17 mouse cellular contexts compared by ENCODE assay signal in the genomic region with DNA sequence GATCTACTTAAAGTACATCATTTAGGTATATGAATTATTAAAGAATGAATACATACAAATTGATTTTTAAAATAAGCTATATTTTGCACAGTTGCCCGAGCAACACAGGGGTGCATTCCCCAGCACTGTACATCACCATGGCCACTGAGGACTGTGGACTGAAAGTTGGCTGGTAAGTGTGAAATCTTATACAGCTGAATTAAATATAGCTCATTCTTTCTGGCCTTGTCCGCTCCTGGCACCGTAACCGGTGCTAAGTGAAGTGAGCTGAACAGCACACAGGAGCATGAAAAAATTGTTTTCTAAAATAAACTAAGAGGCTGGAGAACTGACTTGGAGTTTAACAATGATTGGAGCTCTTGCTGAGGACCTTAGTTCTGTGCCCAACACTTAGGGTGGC.
DNase-seq lines count a peak whose midpoint lies in the region; ATAC-seq and TF ChIP-seq lines count a peak whose summit lies in the region.
"Had no signal": no experiment of that assay in that cellular context is flagged by ENCODE, and none has a peak within 500 bp of the region (broad histone marks: within the 10 kb centered on the region; RNA-seq: fewer than 3 reads in every experiment).

No protein-coding gene starts in this region.

- no peaks in the 10 kb centered on the region for H3K36me3 ChIP-seq in forebrain, postnatal 0 days (ENCODE audit: insufficient read depth)
- no peaks in the 10 kb centered on the region for H3K36me3 ChIP-seq in forebrain, embryonic 16.5 days (ENCODE audit: control insufficient read depth, insufficient read depth)
- H3K36me3 ChIP-seq in hindbrain, embryonic 16.5 days (ENCODE audit: control insufficient read depth, insufficient read depth, low read length) = no peaks in the 10 kb centered on the region
- no peaks in the 10 kb centered on the region for H3K36me3 ChIP-seq in hindbrain, embryonic 13.5 days
- H3K36me3 ChIP-seq: embryonic facial prominence, embryonic 12.5 days; hindbrain, embryonic 12.5 days had no signal

- intact Hi-C loops in gastrocnemius, postnatal 14 days (cut with DNase I; ENCODE audit: low total_unique reads) = no loop called here
- intact Hi-C loops in heart, postnatal 36 days (cut with DNase I) = no loop called here

- H3K27me3 ChIP-seq in forebrain, postnatal 0 days (ENCODE audit: insufficient read depth, low read length) = no peaks in the 10 kb centered on the region
- no peaks in the 10 kb centered on the region for H3K27me3 ChIP-seq in forebrain, embryonic 16.5 days (replicated peaks; ENCODE audit: control insufficient read depth, insufficient read depth, low read length)
- H3K27me3 ChIP-seq in hindbrain, embryonic 16.5 days (replicated peaks; ENCODE audit: control insufficient read depth, insufficient read depth, low read length) = no peaks in the 10 kb centered on the region
- H3K27me3 ChIP-seq in hindbrain, embryonic 13.5 days = no peaks in the 10 kb centered on the region
- H3K27me3 ChIP-seq: embryonic facial prominence, embryonic 12.5 days; hindbrain, embryonic 12.5 days had no signal

- H3K9me3 ChIP-seq in forebrain, postnatal 0 days (ENCODE audit: low read length) = no peaks in the 10 kb centered on the region
- H3K9me3 ChIP-seq in forebrain, embryonic 16.5 days (ENCODE audit: control insufficient read depth, low read length) = no peaks in the 10 kb centered on the region
- no peaks in the 10 kb centered on the region for H3K9me3 ChIP-seq in hindbrain, embryonic 16.5 days (ENCODE audit: control insufficient read depth, low read length)
- no peaks in the 10 kb centered on the region for H3K9me3 ChIP-seq in hindbrain, embryonic 13.5 days
- H3K9me3 ChIP-seq: embryonic facial prominence, embryonic 12.5 days; hindbrain, embryonic 12.5 days had no signal

- 83% methylated on average over 4 of the region's 4 CpGs for WGBS in forebrain, postnatal 0 days
- WGBS in forebrain, embryonic 16.5 days = 92% methylated on average over 4 of the region's 4 CpGs
- WGBS in hindbrain, embryonic 16.5 days = 85% methylated on average over 4 of the region's 4 CpGs
- WGBS in hindbrain, embryonic 13.5 days = 86% methylated on average over 4 of the region's 4 CpGs

- ATAC-seq in forebrain, postnatal 0 days = peak; percentile 78
- no peak for ATAC-seq in forebrain, embryonic 16.5 days
- 0 out of 2 replicates have a peak, but pooled peaks have one; percentile 40 for ATAC-seq in hindbrain, embryonic 16.5 days
- ATAC-seq in hindbrain, embryonic 13.5 days (ENCODE audit: low FRiP score) = no peak
- ATAC-seq: intestine, embryonic 16.5 days had no signal

- no peak overlapping the region for H3K4me3 ChIP-seq in forebrain, postnatal 0 days (ENCODE audit: low read depth, low read length)
- H3K4me3 ChIP-seq in forebrain, embryonic 16.5 days (replicated peaks; ENCODE audit: low read length) = no peak overlapping the region
- no peak overlapping the region for H3K4me3 ChIP-seq in hindbrain, embryonic 16.5 days (ENCODE audit: low read length)
- no peak overlapping the region for H3K4me3 ChIP-seq in hindbrain, embryonic 13.5 days
- H3K4me3 ChIP-seq: embryonic facial prominence, embryonic 12.5 days; hindbrain, embryonic 12.5 days; myocyte had no signal

- H3K27ac ChIP-seq in forebrain, postnatal 0 days (ENCODE audit: low read depth, low read length) = no peak overlapping the region
- H3K27ac ChIP-seq in forebrain, embryonic 16.5 days (ENCODE audit: low read length) = no peak overlapping the region
- no peak overlapping the region for H3K27ac ChIP-seq in hindbrain, embryonic 16.5 days (ENCODE audit: low read depth, low read length)
- H3K27ac ChIP-seq in hindbrain, embryonic 13.5 days = no peak overlapping the region
- H3K27ac ChIP-seq: embryonic facial prominence, embryonic 12.5 days; hindbrain, embryonic 12.5 days; kidney, postnatal 0 days had no signal

- H3K9ac ChIP-seq in forebrain, postnatal 0 days = no peak overlapping the region
- H3K9ac ChIP-seq in forebrain, embryonic 16.5 days (replicated peaks; ENCODE audit: low read depth, low read length) = no peak overlapping the region
- no peak overlapping the region for H3K9ac ChIP-seq in hindbrain, embryonic 16.5 days (ENCODE audit: low read depth, low read length)
- no peak overlapping the region for H3K9ac ChIP-seq in hindbrain, embryonic 13.5 days
- H3K9ac ChIP-seq: embryonic facial prominence, embryonic 12.5 days; hindbrain, embryonic 12.5 days had no signal

- no peak for DNase-seq in forebrain, postnatal 0 days
- peak; percentile 23 for DNase-seq in gastrocnemius, postnatal 14 days
- DNase-seq in heart, postnatal 36 days = peak; percentile 10
- DNase-seq in thymus, postnatal 4 days = no peak
- DNase-seq: adrenal gland, adult 2 months; layer of hippocampus, adult 9-11 months; lung, adult 2 months; lung, postnatal 4 days had no signal

- H3K4me1 ChIP-seq in forebrain, postnatal 0 days (ENCODE audit: insufficient read depth) = no peaks in the 10 kb centered on the region
- H3K4me1 ChIP-seq in forebrain, embryonic 16.5 days (replicated peaks; ENCODE audit: control insufficient read depth, insufficient read depth, low read length) = no peaks in the 10 kb centered on the region
- H3K4me1 ChIP-seq in hindbrain, embryonic 16.5 days (ENCODE audit: control insufficient read depth, insufficient read depth, low read depth, low read length) = no peaks in the 10 kb centered on the region
- peaks cover 3% of the 10 kb centered on the region; the same call in 1 of the 2 replicates for H3K4me1 ChIP-seq in hindbrain, embryonic 13.5 days (replicated peaks)
- H3K4me1 ChIP-seq: embryonic facial prominence, embryonic 12.5 days; hindbrain, embryonic 12.5 days had no signal

- TF ChIP-seq CTCF in forebrain, postnatal 0 days (IDR thresholded peaks at IDR 0.05; ENCODE audit: low read depth) = no peak

- H3K4me2 ChIP-seq in forebrain, postnatal 0 days (ENCODE audit: low read depth) = no peak overlapping the region
- H3K4me2 ChIP-seq in forebrain, embryonic 16.5 days (ENCODE audit: low read length) = no peak overlapping the region
- H3K4me2 ChIP-seq in hindbrain, embryonic 16.5 days (ENCODE audit: low read length) = no peak overlapping the region
- no peak overlapping the region for H3K4me2 ChIP-seq in hindbrain, embryonic 13.5 days
- H3K4me2 ChIP-seq: embryonic facial prominence, embryonic 12.5 days; hindbrain, embryonic 12.5 days; midbrain, embryonic 11.5 days had no signal

Comparison
In these comparisons a context has a peak if more than half of its experiments do, and no peak if none do; other contexts are left out.
1. ATAC-seq: peak in forebrain, postnatal 0 days (single experiment) and hindbrain, embryonic 16.5 days (single experiment); none in forebrain, embryonic 16.5 days (single experiment) and hindbrain, embryonic 13.5 days (single experiment).
2. DNase-seq: peak in gastrocnemius, postnatal 14 days (single experiment) and heart, postnatal 36 days (2 of 2); none in forebrain, postnatal 0 days (single experiment) and thymus, postnatal 4 days (single experiment).